Mouse (Mus musculus): ENCODE results near the gene Mapk8ip3. TPM values are rescaled to one million over a fixed set of nuclear protein-coding genes. Genes with fewer than 3 reads are reported as not detected.
A peak's percentile ranks its signal among the peaks of the same experiment; 100 is the strongest.
"Not testable (repeated sequence)": the region's sequence is repeated elsewhere in the genome, so short reads cannot be mapped to it uniquely, and the experiment has no call there.

Mapk8ip3 gene
- 100 to 1,000 TPM; 409 to 411 TPM for total RNA-seq (2021)
- long read RNA-seq, experiment 1, transcript Mapk8ip3-217 (3 exons, 934 nt), result major isoform, 7 of 108 reads
- long read RNA-seq, experiment 1, partial matches to known transcripts, result 69 of 108 reads
- long read RNA-seq, experiment 1, other reads (novel, unspliced or antisense), result 32 of 108 reads
- long read RNA-seq, experiment 2, transcript Mapk8ip3-217 (3 exons, 934 nt), result major isoform, 8 of 161 reads
- long read RNA-seq, experiment 2, partial matches to known transcripts, result 107 of 161 reads
- long read RNA-seq, experiment 2, other reads (novel, unspliced or antisense), result 46 of 161 reads

GRCm38 (mm10) chr17:24936259-24937237 is at the start of gene Mapk8ip3:
Gene Mapk8ip3, minus strand, starts transcription at chr17:24936977.
- H3K4me3 ChIP-seq, result peak within 1 kb of the TSS; percentile 85
- TF ChIP-seq CTCF (conservative IDR thresholded peaks at IDR 0.05), result peak; percentile 36
- peak within 1 kb of the TSS; percentile 92 for H3K27ac ChIP-seq
- DNase-seq (ENCODE audit: low spot score in 2 of 2), result peak; percentile 95 to 97

DNA sequence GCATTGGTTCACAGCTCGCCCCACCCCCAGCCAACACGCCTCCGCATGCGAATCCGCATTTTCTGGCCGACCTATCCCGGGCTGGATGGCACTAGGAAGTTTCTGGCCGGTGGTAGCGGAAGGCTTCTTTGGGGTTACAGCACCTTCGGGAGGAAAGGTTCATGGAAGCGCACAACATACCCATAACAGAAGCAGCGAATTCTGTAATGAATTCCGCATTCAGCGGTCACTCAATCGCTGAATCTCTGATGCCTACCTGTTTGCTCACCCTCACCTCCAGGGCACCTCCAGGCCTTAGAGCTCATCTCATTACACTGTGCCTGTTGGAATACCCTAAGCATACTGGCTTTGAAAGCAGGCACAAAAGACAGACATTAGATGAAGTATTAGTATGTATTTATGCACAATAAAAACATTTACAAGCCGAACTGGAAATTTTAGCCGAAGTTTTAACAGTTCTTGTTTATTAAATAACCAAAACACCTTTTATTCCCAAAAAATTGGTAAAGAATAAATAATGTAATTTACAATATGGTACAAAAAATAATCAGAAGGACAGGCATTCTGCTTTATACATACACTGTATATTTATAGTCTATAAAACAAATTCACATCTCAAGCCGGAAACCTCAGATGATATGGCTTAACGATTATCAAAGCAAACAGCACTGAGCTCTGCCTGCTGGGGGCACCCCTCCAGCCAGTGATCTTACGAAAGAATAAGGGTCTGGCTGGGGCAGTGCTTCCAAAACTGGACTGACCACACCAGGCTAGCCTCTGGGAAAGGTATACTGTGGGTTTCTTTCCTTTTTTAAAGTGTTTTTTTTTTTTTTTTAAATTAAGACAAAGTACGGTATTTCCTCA is 24.3 kb upstream of the Mapk8ip3 start:
- Histone ChIP-seq H3K27ac (peak overlapping the region; percentile 50; the same call in 1 of the 2 replicates), H3K4me3 (peak overlapping the region; percentile 66)
- TF ChIP-seq CTCF (conservative IDR thresholded peaks at IDR 0.05), result no peak
- DNase-seq (ENCODE audit: low spot score in 2 of 2), result no peak

- DNase-seq (ENCODE audit: low spot score in 2 of 2), result peak; percentile 97 to 98
- peak within 1 kb of the TSS; percentile 50; the same call in 1 of the 2 replicates for H3K27ac ChIP-seq
- peak; percentile 70 for TF ChIP-seq CTCF (conservative IDR thresholded peaks at IDR 0.05)
- peak within 1 kb of the TSS; percentile 66 for H3K4me3 ChIP-seq
These were observed 23.5 kb upstream of the Mapk8ip3 start, which contains the start of gene Jpt2 for GRCm38 (mm10) chr17:24960135-24960851. Gene Jpt2, minus strand, starts transcription at chr17:24960689.

- no peak overlapping the region for H3K27ac ChIP-seq
- H3K4me3 ChIP-seq, result peak overlapping the region; percentile 66
- no peak for DNase-seq (ENCODE audit: low spot score in 2 of 2)
- no peak for TF ChIP-seq CTCF (conservative IDR thresholded peaks at IDR 0.05)
These were observed 22.6 kb upstream of the Mapk8ip3 start for GRCm38 (mm10) chr17:24959371-24959770.

DNA sequence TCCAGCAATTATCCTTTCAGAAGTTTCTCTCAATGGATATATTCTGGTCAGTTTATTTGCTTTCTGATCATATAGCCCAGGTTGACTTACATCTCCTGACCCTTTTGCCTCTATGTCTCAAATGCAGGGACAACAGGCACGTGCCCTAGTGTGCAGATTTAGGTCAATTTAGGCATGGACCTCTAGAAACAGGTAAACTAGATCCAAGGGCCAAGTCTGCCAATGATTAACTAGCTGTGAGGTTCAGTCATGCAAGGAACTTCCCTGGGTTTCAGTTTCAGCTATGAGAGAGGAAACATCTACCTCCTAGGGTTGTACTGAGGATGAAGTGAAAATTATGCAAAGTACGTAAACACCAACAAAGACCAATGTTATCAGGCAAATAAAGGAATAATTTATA is 16.5 kb upstream of the Mapk8ip3 start:
- no peak for TF ChIP-seq CTCF (conservative IDR thresholded peaks at IDR 0.05)
- no peak overlapping the region for H3K27ac ChIP-seq
- no peak overlapping the region for H3K4me3 ChIP-seq
- no peak for DNase-seq (ENCODE audit: low spot score in 2 of 2)

DNA sequence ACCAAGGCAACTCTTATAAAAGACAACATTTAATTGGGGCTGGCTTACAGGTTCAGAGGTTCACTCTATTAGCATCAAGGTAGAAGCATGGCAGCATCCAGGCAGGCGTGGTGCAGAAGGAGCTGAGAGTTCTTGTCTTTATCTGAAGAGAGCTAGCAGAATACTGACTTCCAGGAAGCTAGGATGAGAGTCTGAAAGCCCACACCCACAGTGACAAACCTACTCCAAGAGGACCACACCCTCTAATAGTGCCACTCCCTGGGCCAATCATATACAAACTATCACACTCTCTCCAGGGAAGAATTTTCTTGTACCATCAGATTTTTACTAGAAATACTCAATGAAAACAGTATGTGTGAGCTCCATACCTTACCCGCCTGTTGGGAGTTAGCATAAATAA is 13.9 kb upstream of the Mapk8ip3 start:
- no peak for TF ChIP-seq CTCF (conservative IDR thresholded peaks at IDR 0.05)
- Histone ChIP-seq H3K27ac (no peak overlapping the region), H3K4me3 (no peak overlapping the region)
- no peak for DNase-seq (ENCODE audit: low spot score in 2 of 2)

DNA sequence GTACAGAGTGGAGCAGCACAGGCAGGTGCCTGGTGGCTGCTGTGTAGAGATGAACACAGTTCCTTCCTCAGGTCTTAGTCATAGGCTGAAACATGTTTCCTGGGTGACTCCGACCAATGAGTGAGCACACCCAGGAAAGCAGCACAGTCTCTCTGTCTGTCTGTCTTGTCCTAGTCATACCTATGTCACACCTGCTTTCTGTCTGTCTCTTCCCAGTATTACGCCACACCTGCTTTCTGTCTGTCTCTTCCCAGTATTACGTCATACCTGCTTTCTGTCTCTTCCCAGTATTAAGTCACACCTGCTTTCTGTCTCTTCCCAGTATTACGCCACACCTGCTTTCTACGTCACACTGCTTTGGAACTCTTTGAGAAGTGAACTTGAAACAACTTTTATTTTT is 11.4 kb upstream of the Mapk8ip3 start:
- DNase-seq (ENCODE audit: low spot score in 2 of 2), result no peak
- Histone ChIP-seq H3K27ac (no peak overlapping the region), H3K4me3 (no peak overlapping the region)
- TF ChIP-seq CTCF (conservative IDR thresholded peaks at IDR 0.05), result no peak

- H3K27ac ChIP-seq, result 0 out of 2 replicates have a peak overlapping the region, but pooled peaks have one; percentile 28
- not testable (repeated sequence) for DNase-seq (ENCODE audit: low spot score in 2 of 2); H3K4me3 ChIP-seq
These were observed 6.8 kb upstream of the Mapk8ip3 start for GRCm38 (mm10) chr17:24943589-24943988.

- DNase-seq (ENCODE audit: low spot score in 2 of 2), result peak in 1 of 2 experiments; percentile 30
- no peak overlapping the region for H3K4me3 ChIP-seq
- no peak for TF ChIP-seq CTCF (conservative IDR thresholded peaks at IDR 0.05)
- H3K27ac ChIP-seq, result 0 out of 2 replicates have a peak overlapping the region, but pooled peaks have one; percentile 28
These were observed 6.3 kb upstream of the Mapk8ip3 start for GRCm38 (mm10) chr17:24943036-24943435.

- TF ChIP-seq CTCF (conservative IDR thresholded peaks at IDR 0.05), result peak; percentile 83
- peak; percentile 27 to 53 for DNase-seq (ENCODE audit: low spot score in 2 of 2)
- H3K4me3 ChIP-seq, H3K27ac ChIP-seq: not testable (repeated sequence)
These were observed 5.7 kb upstream of the Mapk8ip3 start for GRCm38 (mm10) chr17:24942453-24942852.

DNA sequence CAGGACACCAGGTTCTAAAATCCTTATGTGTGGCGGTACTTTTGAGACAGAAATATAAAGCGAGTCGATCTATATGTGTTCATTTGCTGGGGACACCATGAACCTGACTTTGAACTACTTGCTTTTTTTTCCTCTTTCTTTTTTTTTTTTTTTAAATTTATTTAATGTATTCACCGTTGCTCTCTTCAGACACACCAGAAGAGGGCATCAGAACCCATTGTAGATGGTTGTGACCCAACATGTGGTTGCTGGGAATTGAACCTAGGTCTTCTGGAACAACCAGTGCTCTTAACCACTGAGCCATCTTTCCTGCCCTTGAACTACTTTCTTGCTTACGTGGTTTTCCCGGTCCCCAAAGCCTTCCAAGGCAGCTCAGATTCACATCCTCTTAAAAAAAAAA is 489 bp upstream of the Mapk8ip3 start:
- Histone ChIP-seq H3K27ac (peak overlapping the region; percentile 92), H3K4me3 (peak overlapping the region; percentile 85)
- TF ChIP-seq CTCF (conservative IDR thresholded peaks at IDR 0.05), result peak; percentile 58
- no peak for DNase-seq (ENCODE audit: low spot score in 2 of 2)

GRCm38 (mm10) chr17:24935666-24936065 is 1.1 kb downstream of the Mapk8ip3 start:
- no peak for DNase-seq (ENCODE audit: low spot score in 2 of 2)
- Histone ChIP-seq H3K4me3 (peak overlapping the region; percentile 85), H3K27ac (peak overlapping the region; percentile 92)
- no peak for TF ChIP-seq CTCF (conservative IDR thresholded peaks at IDR 0.05)
